Mouse (Mus musculus): Measurements from ENCODE around the gene Zmym5.
"Not testable (repeated sequence)": the region's sequence is repeated elsewhere in the genome, so short reads cannot be mapped to it uniquely, and the experiment has no call there.

Gene Zmym5

DNA sequence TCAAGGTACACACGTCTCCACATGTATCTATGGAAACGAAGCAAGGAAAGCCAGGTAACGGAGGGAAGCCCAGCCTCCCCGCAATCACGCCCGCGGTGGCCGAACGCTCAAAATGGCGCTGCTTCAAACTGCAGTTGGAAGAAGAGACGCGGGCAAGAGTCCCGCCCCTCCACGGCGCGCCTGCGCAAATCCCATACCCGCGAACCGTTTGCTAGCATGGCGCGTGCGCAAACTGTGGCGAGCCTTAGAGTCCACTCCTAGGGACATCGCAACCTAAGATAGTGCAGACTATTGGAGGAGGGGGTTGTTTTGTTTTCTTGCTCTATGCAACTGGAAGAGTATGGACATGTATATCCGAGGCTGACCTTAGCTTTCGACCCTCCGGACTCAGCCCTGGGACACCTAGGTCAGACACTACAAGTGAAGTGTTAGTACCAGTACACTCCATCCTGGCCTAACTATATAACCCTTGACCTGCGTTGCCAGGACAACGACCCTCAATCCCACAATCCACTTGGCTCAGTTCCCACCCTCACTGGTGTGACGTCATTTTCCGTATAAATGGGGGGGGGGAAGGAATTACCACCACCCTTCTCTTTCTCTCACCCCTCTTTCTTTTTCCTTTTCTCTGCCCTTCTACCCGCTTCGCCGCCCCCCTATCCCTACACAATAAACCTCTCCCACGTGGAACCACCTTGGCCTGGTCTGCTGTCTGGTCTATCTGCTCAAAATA lies 33.1 kb downstream of the Zmym5 start, which contains the start of gene Pspc1:
Pspc1 (minus strand) TSS at position 117 of the 733 bp plus-strand sequence.
- in situ Hi-C loops (cut with MboI; ENCODE audit: unreplicated experiment in 2 of 2) = loop anchor here in 1 of 2 experiments (25.0 kb wide), 1 partner anchor 891 kb away; the partner anchor contains the start of genes Cbln3 and Khnyn

GRCm38 (mm10) chr14:56777360-56778136 lies 34.0 kb downstream of the Zmym5 start:
- in situ Hi-C loops (cut with MboI; ENCODE audit: unreplicated experiment in 2 of 2) = loop anchor here in 1 of 2 experiments (25.0 kb wide), 1 partner anchor 890 kb away; the partner anchor contains the start of genes Cbln3 and Khnyn

GRCm38 (mm10) chr14:56776571-56777238 lies 34.8 kb downstream of the Zmym5 start:
- in situ Hi-C loops (cut with MboI; ENCODE audit: unreplicated experiment in 2 of 2) = loop anchor here in 1 of 2 experiments (25.0 kb wide), 1 partner anchor 889 kb away; the partner anchor contains the start of genes Cbln3 and Khnyn

DNA sequence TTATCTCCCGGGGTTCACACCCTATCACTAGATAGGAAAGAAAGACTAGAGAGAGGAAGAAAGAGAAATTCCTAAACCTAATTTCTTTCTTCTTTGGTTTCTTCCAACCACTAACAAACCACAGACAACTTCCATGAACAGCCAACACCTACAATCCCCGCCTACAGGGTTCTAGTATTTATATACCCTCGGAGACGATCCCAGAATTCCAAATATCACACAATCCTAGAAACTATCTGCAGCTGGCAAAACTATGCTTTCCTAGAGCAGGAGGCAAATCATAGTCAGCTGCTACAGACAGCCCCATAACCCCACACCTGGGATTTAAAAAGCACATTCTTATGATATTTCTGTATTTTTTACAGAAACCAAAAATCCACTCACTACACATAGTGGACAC lies 36.1 kb downstream of the Zmym5 start:
- in situ Hi-C loops (cut with MboI; ENCODE audit: unreplicated experiment in 2 of 2) = loop anchor here in 1 of 2 experiments (25.0 kb wide), 1 partner anchor 888 kb away; the partner anchor contains the start of genes Cbln3 and Khnyn

GRCm38 (mm10) chr14:56766438-56766837 lies 45.1 kb downstream of the Zmym5 start:
- in situ Hi-C loops (cut with MboI; ENCODE audit: unreplicated experiment in 2 of 2) = not testable (repeated sequence)

DNA sequence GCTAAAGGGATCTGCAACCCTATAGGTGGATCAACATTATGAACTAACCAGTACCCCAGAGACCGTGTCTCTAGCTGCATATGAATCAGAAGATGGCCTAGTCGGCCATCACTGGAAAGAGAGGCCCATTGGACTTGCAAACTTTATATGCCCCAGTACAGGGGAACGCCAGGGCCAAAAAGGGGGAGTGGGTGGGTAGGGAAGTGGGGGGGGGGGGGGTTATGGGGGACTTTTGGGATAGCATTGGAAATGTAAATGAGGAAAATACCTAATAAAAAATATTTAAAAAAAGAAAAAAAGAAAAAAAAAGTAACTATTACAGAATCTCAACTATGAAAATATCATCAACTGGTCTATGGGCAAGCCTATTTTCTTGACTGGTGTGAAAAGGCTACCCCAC lies 46.4 kb downstream of the Zmym5 start:
- in situ Hi-C loops (cut with MboI; ENCODE audit: unreplicated experiment in 2 of 2) = not testable (repeated sequence)

GRCm38 (mm10) chr14:56751282-56751681 lies 60.2 kb downstream of the Zmym5 start:
- in situ Hi-C loops (cut with MboI; ENCODE audit: unreplicated experiment in 2 of 2) = no loop called here
